Mouse (Mus musculus) cerebellum, adult 18-20 months (tissue): ENCODE measurements at regions not wholly inside any gene's neighbourhood (a gene's known extent, or its start where the extent isn't known, plus 50 kb on each side); places are given as distances from the start of the nearest gene placed in this dataset.

ENCODE experiments used
- DNase-seq, 2 experiments: peaks; one replicate each; pipeline ENCODE4 v3.0.0; 2021

DNA sequence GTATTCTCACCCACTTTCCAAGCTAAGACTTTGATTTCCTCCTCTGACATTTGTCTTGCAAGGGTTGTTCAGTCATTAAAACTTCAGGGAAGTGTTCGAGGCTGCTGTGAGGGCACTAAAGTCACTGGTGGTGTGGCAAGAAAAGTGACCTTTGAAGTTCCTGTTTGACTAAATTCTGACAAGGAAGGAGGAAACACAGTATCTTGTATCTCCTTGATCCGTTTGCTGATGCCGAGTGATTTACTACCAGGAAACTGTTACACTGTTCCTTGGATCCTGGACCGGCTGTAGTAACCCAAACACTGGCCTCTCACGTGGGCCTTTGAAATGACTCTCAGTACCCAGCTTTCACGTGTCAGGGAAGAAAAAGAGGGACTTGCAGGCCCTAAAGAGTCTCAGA lies 53.5 kb upstream of the Ralgapa2 start:
- DNase-seq: no peak

DNA sequence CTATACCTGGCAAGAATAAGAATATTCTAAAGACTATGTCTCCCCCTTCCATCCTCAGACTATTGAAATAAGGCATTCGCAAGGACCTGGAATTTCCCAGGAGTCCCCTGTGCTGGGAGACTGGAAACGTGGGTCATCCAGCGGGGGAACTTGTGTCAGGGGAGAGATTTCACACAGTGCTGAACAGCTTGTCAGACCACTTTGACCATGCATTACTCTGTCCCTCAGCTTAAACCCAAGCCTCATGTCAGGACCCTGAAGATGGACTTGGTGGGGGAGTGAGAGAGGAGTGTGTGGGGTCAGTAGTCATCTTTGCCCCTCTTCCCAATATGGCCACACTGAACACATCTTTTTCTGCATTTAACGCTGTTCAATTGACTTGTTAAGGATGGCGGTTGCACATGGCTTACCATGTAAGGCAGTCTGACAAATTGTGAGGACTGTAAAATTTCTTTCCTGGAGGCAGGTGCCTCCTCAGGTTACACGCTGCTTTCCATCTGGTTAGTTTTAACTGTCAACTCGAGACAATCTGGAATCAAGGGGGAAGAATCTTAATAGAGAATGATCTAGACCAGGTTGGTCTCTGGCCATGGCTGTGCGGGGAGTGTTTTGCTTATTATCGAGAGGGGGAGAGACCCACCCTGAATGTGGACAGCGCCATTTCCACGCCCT lies 56.2 kb upstream of the Ralgapa2 start:
- DNase-seq: no peak

DNA sequence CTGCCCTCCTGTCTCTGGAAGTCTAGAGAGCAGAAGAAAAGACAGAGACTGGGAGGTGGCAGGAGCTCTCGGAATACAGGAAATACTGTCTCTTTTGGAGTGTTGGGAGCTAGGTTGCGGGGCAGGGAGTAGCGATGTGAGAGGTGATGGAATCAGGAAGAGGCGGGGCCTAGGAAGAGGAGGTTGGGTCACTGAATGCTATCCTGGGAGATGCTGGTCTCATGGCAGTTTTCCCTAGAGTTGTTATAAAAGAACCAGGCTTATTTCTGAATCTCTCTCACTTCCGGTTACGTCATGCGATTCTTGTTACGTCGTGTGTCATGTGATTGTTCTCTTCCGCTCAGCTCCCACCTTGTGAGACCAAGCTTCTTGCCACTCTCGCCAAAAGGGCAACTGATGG lies 58.9 kb upstream of the Ralgapa2 start:
- no peak for DNase-seq

- DNase-seq: no peak
Observed at GRCm38 (mm10) chr2:146571857-146572256, 59.7 kb upstream of the Ralgapa2 start.

DNA sequence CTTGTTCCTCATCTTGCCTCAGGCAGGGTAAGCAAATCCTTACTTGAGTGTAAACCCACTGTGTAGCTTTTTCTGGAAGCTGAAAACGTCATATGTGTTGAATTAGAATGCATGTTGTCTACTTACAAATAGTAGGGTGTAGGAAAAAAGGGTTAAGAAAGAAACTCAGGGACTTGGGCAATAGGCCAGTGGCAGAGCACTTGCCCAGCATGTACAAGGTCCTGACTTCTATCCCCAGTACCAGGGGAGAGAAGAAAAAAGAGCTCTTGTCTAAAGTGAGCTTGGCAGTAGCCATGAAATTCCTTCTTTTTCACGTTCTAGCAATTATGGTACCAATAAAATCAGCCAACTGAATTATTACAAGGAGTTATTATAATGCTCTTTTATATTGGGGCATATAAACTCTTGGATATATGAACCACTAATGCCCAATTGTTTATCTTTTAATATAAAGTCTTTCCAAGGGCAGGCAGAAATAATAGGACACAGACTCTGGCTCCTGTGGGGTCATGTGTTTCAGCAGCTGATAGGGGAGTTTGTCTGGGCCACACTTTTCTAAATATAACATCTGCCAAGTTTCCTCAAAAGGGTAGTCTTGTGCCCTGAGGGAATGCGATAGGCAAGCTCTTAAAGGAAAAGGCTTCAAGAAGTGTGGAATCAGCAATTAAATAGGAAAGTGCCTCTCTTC lies 63.6 kb upstream of the Ralgapa2 start:
- DNase-seq: no peak

DNA sequence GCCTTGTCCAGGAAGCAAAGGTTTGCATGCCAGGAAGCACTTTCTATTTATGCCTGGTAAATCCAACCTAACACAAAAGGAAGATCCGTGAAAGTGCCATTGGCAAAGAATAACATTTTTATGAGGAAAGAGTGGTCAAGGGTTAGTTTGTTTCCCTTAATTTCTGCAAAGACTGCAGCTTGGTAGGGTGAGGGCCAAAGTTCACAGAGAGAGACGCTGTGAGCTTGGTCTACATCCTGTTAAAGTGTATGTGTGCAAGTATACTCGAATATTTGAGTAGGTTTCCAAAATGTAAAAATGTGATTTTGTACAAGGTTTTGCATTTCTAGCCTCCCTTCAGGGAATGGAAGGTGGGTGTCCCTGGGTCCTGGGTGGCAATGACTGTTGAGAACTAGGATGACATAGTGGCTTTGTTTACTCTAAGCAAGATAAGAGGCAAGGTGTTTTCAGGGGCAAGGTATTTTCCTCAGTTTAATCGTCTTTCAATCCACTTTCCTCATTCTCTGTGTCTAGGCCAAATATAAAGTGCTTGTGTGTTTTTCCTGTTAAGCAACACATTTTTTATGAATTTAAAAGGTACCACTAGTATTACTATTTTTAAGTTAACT lies 64.3 kb upstream of the Ralgapa2 start:
- no peak for DNase-seq

DNA sequence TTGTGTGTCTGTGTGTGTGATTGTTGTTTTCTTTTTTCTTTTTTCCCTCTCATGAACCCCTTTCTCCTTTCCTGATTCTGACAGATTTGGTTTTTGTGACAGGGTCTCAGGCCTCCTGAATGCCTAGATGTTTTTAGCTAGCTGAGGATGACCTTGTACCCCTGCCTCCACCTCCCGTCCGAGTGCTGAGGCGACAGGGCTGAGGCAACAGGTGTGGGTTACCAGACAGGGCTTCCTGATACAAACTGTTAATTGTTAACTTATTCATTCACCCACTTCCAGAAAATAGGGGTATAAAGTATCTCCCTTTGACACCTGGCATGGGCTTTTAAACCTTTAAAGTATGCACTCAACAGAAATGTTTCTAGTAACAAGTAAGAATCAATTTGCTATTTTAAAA lies 65.0 kb upstream of the Ralgapa2 start:
- DNase-seq: no peak

DNA sequence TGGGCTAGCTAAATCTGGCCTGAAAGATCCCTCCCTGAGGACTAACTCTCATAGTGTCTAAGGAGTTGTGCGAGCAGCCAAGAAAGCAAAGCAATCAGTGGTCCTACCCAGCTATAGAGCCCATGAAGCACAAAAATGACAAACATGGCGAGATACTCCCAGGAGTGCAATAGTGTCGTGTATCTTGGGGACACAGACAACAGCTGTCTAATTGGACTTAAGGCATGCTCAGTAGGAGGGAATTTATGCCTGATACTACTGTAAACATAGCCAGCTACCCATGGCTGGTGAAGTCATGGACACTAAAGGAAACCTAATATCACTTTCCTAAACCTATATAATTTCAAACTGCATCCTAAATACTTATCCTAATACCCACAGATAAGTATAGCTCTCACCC lies 69.1 kb upstream of the Ralgapa2 start:
- no peak for DNase-seq

- DNase-seq: no peak
Observed at GRCm38 (mm10) chr2:146583807-146584388, 71.8 kb upstream of the Ralgapa2 start.

- no peak for DNase-seq
Observed at GRCm38 (mm10) chr2:146586381-146586780, 74.2 kb upstream of the Ralgapa2 start.

DNA sequence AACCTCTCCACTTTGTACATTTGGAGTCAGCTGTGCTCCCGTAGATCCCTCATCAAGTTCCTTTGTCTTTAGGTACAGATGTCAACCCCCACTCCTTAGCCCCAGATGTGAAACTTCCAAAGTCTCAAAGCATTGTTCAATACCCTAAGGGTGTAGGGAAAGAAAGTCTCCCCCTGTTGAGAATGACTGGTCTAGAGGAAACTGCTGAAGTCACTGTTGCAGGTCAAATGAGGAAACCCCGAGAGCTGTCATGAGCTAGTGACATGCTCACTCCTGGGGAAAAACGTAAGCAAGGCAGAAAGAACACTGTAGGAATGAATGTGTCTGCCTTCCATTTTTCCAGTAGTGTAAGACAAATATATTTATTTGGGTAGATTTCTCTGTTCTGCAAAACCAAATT lies 74.8 kb upstream of the Ralgapa2 start:
- DNase-seq: no peak

- no peak for DNase-seq
Observed at GRCm38 (mm10) chr2:146589860-146590259, 77.7 kb upstream of the Ralgapa2 start.

DNA sequence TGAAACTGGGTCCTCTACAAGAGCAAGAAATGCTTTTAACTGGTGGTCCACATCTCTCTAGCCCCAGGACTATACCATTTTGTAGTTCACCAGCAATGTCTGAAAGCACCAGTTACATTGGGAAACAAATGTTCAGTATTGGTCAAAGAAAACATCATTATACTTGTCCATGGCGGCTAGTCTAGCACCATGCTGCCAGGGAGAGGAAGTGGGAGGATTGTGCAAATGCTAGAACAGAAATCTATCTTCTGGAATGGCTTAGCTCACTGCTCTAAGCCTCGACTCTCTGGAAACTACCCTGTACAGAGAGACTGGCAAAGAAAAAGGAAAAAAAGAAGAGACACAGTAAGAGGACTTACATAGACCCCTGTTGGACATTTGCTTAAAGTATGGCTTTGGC lies 81.1 kb upstream of the Ralgapa2 start:
- DNase-seq: no peak

DNA sequence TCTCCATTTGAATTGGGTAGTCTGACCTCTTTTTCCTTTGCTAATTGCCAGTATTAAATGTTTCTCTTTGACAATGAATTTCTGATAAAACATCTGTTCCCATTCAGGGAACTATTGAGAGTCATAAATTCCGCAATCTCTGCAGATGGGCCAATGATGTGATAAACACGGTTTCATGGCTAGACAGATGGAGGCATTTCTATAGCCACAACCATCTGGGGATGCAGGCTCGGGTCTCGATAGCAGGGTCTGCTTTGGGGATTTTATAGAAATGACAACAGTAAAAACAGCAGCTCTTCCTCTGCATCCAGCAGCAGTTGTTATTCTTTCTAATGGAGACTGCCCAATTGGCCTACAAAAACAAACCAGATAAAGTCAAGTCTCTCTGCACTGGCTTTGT lies 82.1 kb upstream of the Ralgapa2 start:
- DNase-seq: no peak

- no peak for DNase-seq
Observed at GRCm38 (mm10) chr2:146595673-146596072, 83.5 kb upstream of the Ralgapa2 start.

GRCm38 (mm10) chr2:146606170-146606569 lies 94.0 kb upstream of the Ralgapa2 start:
- no peak for DNase-seq

DNA sequence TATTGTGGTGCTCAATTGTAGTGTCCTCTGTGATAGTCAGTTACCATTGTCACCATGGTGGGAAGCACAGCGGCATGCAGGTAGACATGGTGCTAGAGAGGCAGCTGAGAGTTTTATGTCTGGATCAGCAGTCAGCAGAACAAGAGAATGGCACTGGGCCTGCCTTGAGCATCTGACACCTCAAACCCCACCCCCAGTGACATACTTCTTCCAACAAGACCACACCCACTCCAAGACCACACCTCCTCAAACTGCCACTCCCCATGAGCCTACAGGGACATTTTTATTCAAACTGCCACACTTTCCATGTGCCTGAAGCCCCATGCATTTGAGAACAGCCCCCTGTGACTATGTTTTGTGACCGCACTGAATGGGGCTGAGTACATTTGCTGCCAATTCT lies 98.8 kb upstream of the Ralgapa2 start:
- no peak for DNase-seq

DNA sequence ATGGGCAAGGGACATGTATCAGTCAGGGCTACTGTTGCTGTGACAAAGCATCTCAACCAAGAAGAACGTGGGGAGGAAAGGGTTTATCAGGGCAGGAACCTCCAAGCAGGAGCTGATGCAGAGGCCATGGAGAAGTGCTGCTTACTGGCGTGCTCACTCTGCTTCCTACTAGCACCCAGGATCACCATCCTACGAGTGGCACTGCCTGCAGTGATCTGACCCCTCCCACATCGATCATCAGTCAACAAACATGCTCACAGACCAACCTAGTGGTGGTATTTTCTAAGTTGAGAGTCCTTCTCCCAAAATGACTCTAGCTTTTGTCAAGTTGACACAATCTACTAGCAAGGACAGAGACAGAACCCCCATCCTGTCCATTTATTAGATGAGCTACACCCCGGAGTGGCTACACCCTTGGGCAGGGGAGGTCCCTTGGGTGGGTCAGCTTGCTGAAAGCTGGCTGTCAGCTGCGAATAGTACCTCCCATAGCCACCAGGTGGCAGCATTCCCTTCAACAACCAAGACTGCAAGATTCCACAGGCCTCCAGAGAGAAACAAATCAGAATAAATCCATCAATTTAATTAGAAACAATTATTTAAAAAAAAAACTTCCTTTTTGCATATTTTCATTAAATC lies 99.9 kb upstream of the Ralgapa2 start:
- DNase-seq: peak; percentile 51 to 72

GRCm38 (mm10) chr2:146612522-146613288 lies 100.6 kb upstream of the Ralgapa2 start:
- DNase-seq: peak; percentile 25 to 54

DNA sequence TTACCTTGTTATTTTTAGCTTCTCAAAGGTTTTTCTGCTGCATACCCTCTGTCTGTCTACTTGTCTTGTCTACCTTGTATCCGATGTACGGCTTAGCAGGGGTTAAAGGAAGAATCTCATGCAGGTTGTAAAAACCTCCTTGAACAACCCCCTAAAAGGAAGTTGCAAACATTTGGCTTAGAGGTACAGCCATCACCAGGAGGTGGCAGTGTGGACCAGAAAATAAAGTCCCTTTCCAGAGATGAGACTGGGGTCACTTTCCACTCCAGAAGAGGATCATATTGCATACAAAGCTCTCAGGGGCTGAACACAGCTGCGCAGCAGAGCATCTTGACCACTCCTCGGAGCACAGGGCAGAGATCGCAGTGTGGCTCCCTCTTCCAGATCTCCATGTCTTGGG lies 109.0 kb upstream of the Ralgapa2 start:
- DNase-seq: peak; percentile 6 to 19

GRCm38 (mm10) chr2:146623052-146623451 lies 110.9 kb upstream of the Ralgapa2 start:
- DNase-seq: no peak

DNA sequence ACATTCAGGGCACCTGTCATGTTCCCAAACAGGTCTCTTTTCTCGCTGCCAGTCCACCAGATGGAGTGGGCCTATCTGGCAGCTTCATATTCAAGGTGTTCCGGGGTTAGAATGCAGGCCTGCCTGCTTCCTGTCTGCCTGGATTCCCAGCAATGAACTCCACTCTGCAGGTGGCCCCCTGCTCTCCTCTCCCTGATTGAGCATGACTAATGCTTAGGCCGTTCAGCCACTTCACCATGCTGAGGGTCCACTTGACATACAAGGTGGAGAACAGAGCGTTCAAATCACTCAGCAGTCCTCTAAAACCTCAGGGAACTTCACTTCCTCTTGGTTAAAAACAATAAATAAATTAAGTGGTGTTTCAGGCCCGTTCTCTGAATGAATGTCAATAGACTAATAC lies 112.1 kb upstream of the Ralgapa2 start:
- no peak for DNase-seq
